ENCODE assay signal across 9 mouse cellular contexts in the genomic region with DNA sequence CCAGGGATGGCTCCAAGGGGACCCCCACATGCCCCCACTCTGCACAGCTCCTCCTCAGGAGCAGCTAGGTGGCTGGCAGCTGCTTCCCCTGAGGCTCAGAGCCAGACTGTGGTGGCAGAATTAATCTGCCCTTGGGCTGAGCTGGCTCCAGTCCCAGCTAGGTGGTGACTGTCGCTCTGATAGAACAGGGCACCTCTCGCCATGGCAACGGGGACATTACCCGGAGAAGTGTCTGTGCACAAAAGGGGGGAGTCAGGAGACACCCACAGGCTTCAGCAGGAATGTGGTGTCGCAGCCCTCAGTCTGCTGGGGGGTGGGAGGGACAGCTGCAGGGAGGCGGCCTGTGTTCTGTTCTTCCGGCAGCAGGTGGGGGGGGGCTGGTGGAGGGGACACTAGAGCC. TPM values are rescaled to one million over a fixed set of nuclear protein-coding genes. Genes with fewer than 3 reads are reported as not detected.
DNase-seq lines count a peak whose midpoint lies in the region; ATAC-seq and TF ChIP-seq lines count a peak whose summit lies in the region.
"Had no signal": no experiment of that assay in that cellular context is flagged by ENCODE, and none has a peak within 500 bp of the region (broad histone marks: within the 10 kb centered on the region; RNA-seq: fewer than 3 reads in every experiment).

No protein-coding gene starts in this region.

- peak; percentile 19 for DNase-seq in kidney, adult 11 months
- DNase-seq in cerebellum, adult 2 months: peak; percentile 73 to 79
- DNase-seq in gastrocnemius, postnatal 25 days: peak; percentile 34
- peak; percentile 66 for DNase-seq in right cerebral cortex, postnatal 4 days

- no peak overlapping the region for H3K9ac ChIP-seq in kidney, embryonic 14.5 days (ENCODE audit: low read depth, low read length)
- H3K9ac ChIP-seq in hindbrain, embryonic 15.5 days: 0 out of 2 replicates have a peak overlapping the region, but pooled peaks have one; percentile 6
- H3K9ac ChIP-seq in limb, embryonic 15.5 days: no peak overlapping the region
- H3K9ac ChIP-seq in liver, embryonic 12.5 days: no peak overlapping the region
- H3K9ac ChIP-seq: liver, embryonic 15.5 days had no signal

- H3K36me3 ChIP-seq in kidney, embryonic 14.5 days (ENCODE audit: control insufficient read depth, insufficient read depth, low read length): no peaks in the 10 kb centered on the region
- no peaks in the 10 kb centered on the region for H3K36me3 ChIP-seq in hindbrain, embryonic 15.5 days
- no peaks in the 10 kb centered on the region for H3K36me3 ChIP-seq in limb, embryonic 15.5 days
- H3K36me3 ChIP-seq in liver, embryonic 12.5 days: no peaks in the 10 kb centered on the region
- H3K36me3 ChIP-seq: liver, embryonic 15.5 days had no signal

- no peak for TF ChIP-seq CTCF in cerebellum, adult 2 months (IDR thresholded peaks at IDR 0.05; ENCODE audit: borderline replicate concordance, insufficient read depth, low read depth, low read length)

- no peak overlapping the region for H3K27ac ChIP-seq in kidney, embryonic 14.5 days (ENCODE audit: low read depth, low read length)
- H3K27ac ChIP-seq in cerebellum, adult 2 months (ENCODE audit: insufficient read depth, low read length): no peak overlapping the region
- peak overlapping the region; percentile 64 for H3K27ac ChIP-seq in hindbrain, embryonic 15.5 days (replicated peaks)
- peak overlapping the region; percentile 17; the same call in 1 of the 2 replicates for H3K27ac ChIP-seq in limb, embryonic 15.5 days
- no peak overlapping the region for H3K27ac ChIP-seq in liver, embryonic 12.5 days
- H3K27ac ChIP-seq: liver, embryonic 15.5 days had no signal

- H3K4me2 ChIP-seq in kidney, embryonic 14.5 days (replicated peaks; ENCODE audit: low read depth, low read length): no peak overlapping the region
- H3K4me2 ChIP-seq in hindbrain, embryonic 15.5 days: peak overlapping the region; percentile 24; the same call in 1 of the 2 replicates
- H3K4me2 ChIP-seq in limb, embryonic 15.5 days: no peak overlapping the region
- H3K4me2 ChIP-seq in liver, embryonic 12.5 days: no peak overlapping the region
- H3K4me2 ChIP-seq: liver, embryonic 15.5 days had no signal

- no peak for ATAC-seq in kidney, embryonic 14.5 days (ENCODE audit: low FRiP score, low TSS enrichment)
- ATAC-seq in hindbrain, embryonic 15.5 days (ENCODE audit: low FRiP score, low read depth): peak; percentile 88
- no peak for ATAC-seq in limb, embryonic 15.5 days (ENCODE audit: insufficient number of reproducible peaks, low FRiP score, low TSS enrichment, low read depth)
- ATAC-seq in liver, embryonic 12.5 days: no peak

- no peaks in the 10 kb centered on the region for H3K27me3 ChIP-seq in kidney, embryonic 14.5 days (ENCODE audit: control insufficient read depth, insufficient read depth, low read length)
- H3K27me3 ChIP-seq in cerebellum, adult 2 months (ENCODE audit: control insufficient read depth, insufficient read depth, low read length): no peaks in the 10 kb centered on the region
- no peaks in the 10 kb centered on the region for H3K27me3 ChIP-seq in hindbrain, embryonic 15.5 days
- no peaks in the 10 kb centered on the region for H3K27me3 ChIP-seq in limb, embryonic 15.5 days
- peaks cover 7% of the 10 kb centered on the region; the same call in 1 of the 2 replicates for H3K27me3 ChIP-seq in liver, embryonic 12.5 days (replicated peaks)
- H3K27me3 ChIP-seq: liver, embryonic 15.5 days had no signal

- no peak for TF ChIP-seq POLR2A in cerebellum, adult 2 months (IDR thresholded peaks at IDR 0.05; ENCODE audit: borderline replicate concordance, insufficient read depth, low read length)

- 0 out of 2 replicates have a peak, but pooled peaks cover 2% of the 10 kb centered on the region for H3K9me3 ChIP-seq in kidney, embryonic 14.5 days (ENCODE audit: control insufficient read depth, low read length)
- H3K9me3 ChIP-seq in hindbrain, embryonic 15.5 days: no peaks in the 10 kb centered on the region
- H3K9me3 ChIP-seq in limb, embryonic 15.5 days: no peaks in the 10 kb centered on the region
- no peaks in the 10 kb centered on the region for H3K9me3 ChIP-seq in liver, embryonic 12.5 days (replicated peaks)
- H3K9me3 ChIP-seq: liver, embryonic 15.5 days had no signal

- peaks cover 8% of the 10 kb centered on the region; the same call in 1 of the 2 replicates for H3K4me1 ChIP-seq in kidney, embryonic 14.5 days (ENCODE audit: control insufficient read depth, insufficient read depth, low read length)
- H3K4me1 ChIP-seq in cerebellum, adult 2 months (ENCODE audit: control insufficient read depth, insufficient read depth, low read length): peaks cover 26% of the 10 kb centered on the region
- peaks cover 26% of the 10 kb centered on the region for H3K4me1 ChIP-seq in hindbrain, embryonic 15.5 days (replicated peaks)
- H3K4me1 ChIP-seq in limb, embryonic 15.5 days: peaks cover 18% of the 10 kb centered on the region
- H3K4me1 ChIP-seq in liver, embryonic 12.5 days: no peaks in the 10 kb centered on the region
- H3K4me1 ChIP-seq: liver, embryonic 15.5 days had no signal

- H3K4me3 ChIP-seq in kidney, embryonic 14.5 days (ENCODE audit: low read length): no peak overlapping the region
- no peak overlapping the region for H3K4me3 ChIP-seq in cerebellum, adult 2 months (replicated peaks; ENCODE audit: insufficient read depth, low read depth, low read length)
- no peak overlapping the region for H3K4me3 ChIP-seq in hindbrain, embryonic 15.5 days
- H3K4me3 ChIP-seq in limb, embryonic 15.5 days: no peak overlapping the region
- H3K4me3 ChIP-seq in liver, embryonic 12.5 days: no peak overlapping the region
- H3K4me3 ChIP-seq: liver, embryonic 15.5 days had no signal

- WGBS in kidney, embryonic 14.5 days: 23% methylated on average over 7 of the region's 7 CpGs
- 17% methylated on average over 7 of the region's 7 CpGs for WGBS in cerebellum, adult 2 months
- WGBS in hindbrain, embryonic 15.5 days: 11% methylated on average over 7 of the region's 7 CpGs
- 18% methylated on average over 7 of the region's 7 CpGs for WGBS in limb, embryonic 15.5 days
- WGBS in liver, embryonic 12.5 days (ENCODE audit: insufficient replicate concordance): 38% methylated on average over 7 of the region's 7 CpGs

RNA-seq across cellular contexts. Expression of a gene that starts 24.1 kb away (rescaled TPM):
- polyA plus RNA-seq in kidney, embryonic 14.5 days (2014; fragmentation: Nextera tagmentation; extraction: Ambion mirVana): 34.6 and 35.0 TPM in 2 replicates
- polyA plus RNA-seq in cerebellum, adult 2 months (2012; rRNA removed): 86.8 and 93.2 TPM in 2 replicates
- total RNA-seq in gastrocnemius, postnatal 25 days (2021): 100 to 1,000 TPM in 1 of 2 experiments, 10 to 100 TPM in 1; 92.7 to 108 TPM
- polyA plus RNA-seq in hindbrain, embryonic 15.5 days (2015; fragmentation: Nextera tagmentation; extraction: Ambion mirVana): 26.3 and 28.7 TPM in 2 replicates
- polyA plus RNA-seq in limb, embryonic 15.5 days (2015; fragmentation: Nextera tagmentation; extraction: Ambion mirVana): 32.7 and 34.1 TPM in 2 replicates
- 9.7 and 10.0 TPM in 2 replicates for polyA plus RNA-seq in liver, embryonic 12.5 days (2016; fragmentation: Nextera tagmentation; extraction: Ambion mirVana)

Comparison
In these comparisons a context has a peak if more than half of its experiments do, and no peak if none do; other contexts are left out.
1. DNase-seq: peak in every context shown above with its lines; median percentile 76 in cerebellum, adult 2 months; 66 in right cerebral cortex, postnatal 4 days; 34 in gastrocnemius, postnatal 25 days; 19 in kidney, adult 11 months.
2. H3K27ac ChIP-seq: peak in hindbrain, embryonic 15.5 days (single experiment) and limb, embryonic 15.5 days (single experiment); none in kidney, embryonic 14.5 days (single experiment), cerebellum, adult 2 months (single experiment) and liver, embryonic 12.5 days (single experiment).